Comparison of ENCODE assay signal across 8 mouse cellular contexts in genomic region chr14:36937080-36937878, GRCm38 (mm10). TPM values are rescaled to one million over a fixed set of nuclear protein-coding genes. Genes with fewer than 3 reads are reported as not detected.
DNase-seq lines count a peak whose midpoint lies in the region; ATAC-seq lines count a peak whose summit lies in the region.

No protein-coding gene starts in this region.

- no peak overlapping the region for H3K4me3 ChIP-seq in hindbrain, embryonic 14.5 days (replicated peaks; ENCODE audit: low read length)

- peaks cover 43% of the 10 kb centered on the region for H3K36me3 ChIP-seq in hindbrain, embryonic 14.5 days (replicated peaks; ENCODE audit: control insufficient read depth, insufficient read depth)

- H3K9me3 ChIP-seq in hindbrain, embryonic 14.5 days (ENCODE audit: control insufficient read depth, low read length) = no peaks in the 10 kb centered on the region

- H3K9ac ChIP-seq in hindbrain, embryonic 14.5 days = no peak overlapping the region

- H3K27me3 ChIP-seq in hindbrain, embryonic 14.5 days (ENCODE audit: control insufficient read depth, insufficient read depth, low read length) = no peaks in the 10 kb centered on the region

- no peaks in the 10 kb centered on the region for H3K4me1 ChIP-seq in hindbrain, embryonic 14.5 days (replicated peaks; ENCODE audit: control insufficient read depth, insufficient read depth, low read length)

- DNase-seq in cerebellum, adult 11 months = peak; percentile 8
- no peak for DNase-seq in cerebellum, adult 11-12 months
- peak; percentile 20 for DNase-seq in right cerebral cortex, adult 18-20 months
- no peak for DNase-seq in right cerebral cortex, postnatal 25 days
- peak; percentile 59 to 61 for DNase-seq in cerebellum, postnatal 14 days
- peak; percentile 89 for DNase-seq in hindbrain, embryonic 14.5 days (ENCODE audit: low spot score)
- DNase-seq in lung, postnatal 14 days = peak; percentile 68
- peak; percentile 29 for DNase-seq in right cerebral cortex, postnatal 4 days

- no peak overlapping the region for H3K27ac ChIP-seq in hindbrain, embryonic 14.5 days

- 72% methylated on average over 7 of the region's 7 CpGs for WGBS in hindbrain, embryonic 14.5 days

- H3K4me2 ChIP-seq in hindbrain, embryonic 14.5 days (replicated peaks) = no peak overlapping the region

- no peak; the same call in 1 of the 2 replicates for ATAC-seq in hindbrain, embryonic 14.5 days (ENCODE audit: low FRiP score)

RNA-seq across cellular contexts. Expression of gene Ccser2, which starts 31.3 kb away (rescaled TPM):
- polyA plus RNA-seq in hindbrain, embryonic 14.5 days (2014; fragmentation: Nextera tagmentation; extraction: Ambion mirVana) = 84.4 and 96.1 TPM in 2 replicates

Comparison
In these comparisons a context has a peak if more than half of its experiments do, and no peak if none do; other contexts are left out.
1. DNase-seq: peak in cerebellum, adult 11 months (single experiment), right cerebral cortex, adult 18-20 months (single experiment), cerebellum, postnatal 14 days (2 of 2), hindbrain, embryonic 14.5 days (single experiment), lung, postnatal 14 days (single experiment) and right cerebral cortex, postnatal 4 days (single experiment); none in cerebellum, adult 11-12 months (single experiment) and right cerebral cortex, postnatal 25 days (single experiment).